Mouse (Mus musculus) spleen, postnatal 4 days (tissue): ENCODE data around the gene Nanog.

Experiments
- DNase-seq, 2 experiments: peaks; one replicate each; pipeline ENCODE4 v3.0.0; 2022; ENCODE audit warnings: low spot score in 2 of 2

Gene Nanog

DNA sequence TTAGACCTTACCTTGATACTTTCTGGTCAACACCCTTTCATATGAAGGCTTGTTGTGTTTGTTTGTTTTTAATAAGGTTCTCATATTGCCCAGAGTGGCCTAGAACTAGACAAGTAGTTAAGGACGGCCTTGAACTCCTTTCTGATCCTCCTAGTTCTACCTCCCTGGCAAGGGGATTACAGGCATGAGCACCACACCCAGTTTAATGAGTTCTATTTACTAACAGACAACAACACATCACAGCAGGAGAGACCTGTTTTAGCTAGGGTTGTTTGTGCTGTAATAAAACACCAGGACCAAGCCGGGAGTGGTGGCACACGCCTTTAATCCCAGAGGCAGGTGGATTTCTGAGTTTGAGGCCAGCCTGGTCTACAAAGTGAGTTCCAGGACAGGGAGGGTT lies 55.2 kb downstream of the Nanog start:
- DNase-seq: no peak

DNA sequence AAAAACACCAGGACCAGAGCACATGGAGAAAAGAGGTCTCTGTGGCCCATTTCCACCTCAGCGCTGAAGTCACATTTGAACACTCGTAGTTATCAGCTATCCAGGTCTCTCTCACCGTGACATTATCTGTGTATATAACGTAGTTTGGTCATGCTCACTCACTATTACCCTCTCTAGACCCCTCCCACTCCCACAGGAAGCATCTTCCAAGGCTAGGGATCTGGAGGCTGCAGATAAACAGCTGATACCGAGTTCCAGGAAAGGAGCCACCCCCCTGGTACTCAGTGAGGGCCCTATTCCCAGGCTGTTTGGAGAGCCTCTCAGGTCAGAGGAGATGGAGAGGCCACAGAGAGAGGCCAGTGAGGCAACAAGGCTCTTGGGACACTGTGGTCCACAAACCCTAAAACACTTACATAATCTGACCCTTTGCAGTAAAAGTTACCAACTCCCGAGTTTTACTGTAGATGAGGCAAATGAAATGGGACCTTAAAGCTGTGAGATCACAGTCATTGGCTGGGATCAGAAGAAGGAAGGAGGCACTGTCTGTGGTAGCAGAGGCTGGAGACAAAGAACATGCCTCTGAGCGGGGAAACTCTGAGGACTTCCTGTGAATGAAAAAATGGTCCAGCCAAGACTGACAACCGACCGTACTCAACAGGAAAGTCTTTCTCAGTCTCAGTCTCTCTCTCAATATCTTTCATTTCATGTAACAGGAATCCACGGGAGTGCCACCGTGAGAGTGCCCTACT lies 55.8 kb downstream of the Nanog start:
- DNase-seq: peak in 1 of 2 experiments; percentile 35

DNA sequence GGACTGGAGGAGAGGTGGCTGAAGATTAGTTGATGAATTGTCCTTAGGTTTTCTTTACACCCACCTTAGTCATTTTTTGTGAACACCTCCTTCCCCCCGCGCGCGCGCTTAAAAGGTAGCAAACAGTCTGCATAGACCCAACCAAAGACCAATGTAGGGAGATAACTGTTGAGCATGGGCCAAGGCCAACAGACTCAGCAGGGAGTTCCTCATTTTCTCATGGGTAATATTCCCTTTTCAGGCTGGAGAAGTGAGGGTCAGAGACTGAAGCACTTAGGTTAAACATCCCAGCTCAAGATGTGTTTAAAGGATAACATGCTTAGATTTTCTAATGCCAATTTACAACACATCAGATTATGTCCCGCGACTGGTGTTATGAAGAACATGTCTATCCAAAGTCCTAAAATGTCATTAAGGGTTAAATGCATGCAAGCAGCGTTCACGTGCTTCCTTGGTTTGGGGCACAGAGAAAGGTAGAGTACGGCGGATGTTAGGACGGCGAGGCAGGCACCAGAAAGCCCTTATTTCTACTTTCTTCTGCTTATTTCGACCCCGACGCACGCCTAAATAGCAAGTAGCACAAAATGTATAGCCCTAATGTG lies 56.7 kb downstream of the Nanog start:
- no peak for DNase-seq
